Mouse (Mus musculus) thymus, adult 2 months (tissue): ENCODE data around the gene Chn2. TPM values are rescaled to one million over a fixed set of nuclear protein-coding genes. Genes with fewer than 3 reads are reported as not detected.

Experiments
- DNase-seq: peaks from one replicate; pipeline ENCODE4 v3.0.0; 2021
- H3K27ac ChIP-seq: fragments of 200-500 bp; 2 replicates; pipeline ENCODE4 v1.5.1; 2012; ENCODE audit warnings: low read length, control low read depth; ENCODE audit not compliant: control insufficient read depth, insufficient read depth
- H3K27me3 ChIP-seq: fragments of 200-500 bp; 2 replicates; pipeline ENCODE4 v1.6.1; 2012; ENCODE audit warnings: mild to moderate bottlenecking, low read length, moderate library complexity, mixed read lengths; ENCODE audit not compliant: control insufficient read depth, insufficient read depth
- H3K36me3 ChIP-seq: fragments of 200-500 bp; 2 replicates; pipeline ENCODE4 v1.6.1; 2012; ENCODE audit warnings: mild to moderate bottlenecking, low read length, moderate library complexity; ENCODE audit not compliant: control insufficient read depth, insufficient read depth
- H3K4me1 ChIP-seq: fragments of 200-500 bp; replicated peaks from 2 replicates; pipeline ENCODE4 v1.6.1; 2012; ENCODE audit warnings: low read length; ENCODE audit not compliant: control insufficient read depth, insufficient read depth
- H3K4me3 ChIP-seq: fragments of 200-500 bp; 2 replicates; pipeline ENCODE4 v1.5.1; 2012; ENCODE audit warnings: mild to moderate bottlenecking, low read length, control low read depth, moderate library complexity; ENCODE audit not compliant: control insufficient read depth, insufficient read depth
- CTCF ChIP-seq: fragments of 200-500 bp; IDR thresholded peaks from 2 replicates; pipeline ENCODE4 v1.5.1; 2012; ENCODE audit warnings: mild to moderate bottlenecking, control low read depth, low read length, moderate library complexity, borderline replicate concordance; ENCODE audit not compliant: control insufficient read depth, poor library complexity, insufficient read depth; ENCODE audit errors: extremely low read depth
- POLR2A ChIP-seq: fragments of 200-500 bp; IDR thresholded peaks from 2 replicates; pipeline ENCODE4 v1.6.1; 2012; ENCODE audit warnings: mild to moderate bottlenecking, low read length, control low read depth, moderate library complexity; ENCODE audit not compliant: control insufficient read depth, poor library complexity, insufficient read depth; ENCODE audit errors: extremely low read depth
- WGBS: fragments of 180-500 bp; shearing (Covaris S2); methylation state at CpG from one replicate; pipeline ENCODE4 v1.1.7; 2018; 5-methylcytosine and 5-hydroxymethylcytosine counted together
- polyA plus RNA-seq: library from polyadenylated mRNA; depleted of rRNA; stranded (reverse); fragments of >200 nt; gene quantifications from 2 replicates; pipeline ENCODE4 v1.2.3, GENCODE M21; 2012

Chn2 gene
- polyA plus RNA-seq, 1 experiment = 7.6 TPM

DNA sequence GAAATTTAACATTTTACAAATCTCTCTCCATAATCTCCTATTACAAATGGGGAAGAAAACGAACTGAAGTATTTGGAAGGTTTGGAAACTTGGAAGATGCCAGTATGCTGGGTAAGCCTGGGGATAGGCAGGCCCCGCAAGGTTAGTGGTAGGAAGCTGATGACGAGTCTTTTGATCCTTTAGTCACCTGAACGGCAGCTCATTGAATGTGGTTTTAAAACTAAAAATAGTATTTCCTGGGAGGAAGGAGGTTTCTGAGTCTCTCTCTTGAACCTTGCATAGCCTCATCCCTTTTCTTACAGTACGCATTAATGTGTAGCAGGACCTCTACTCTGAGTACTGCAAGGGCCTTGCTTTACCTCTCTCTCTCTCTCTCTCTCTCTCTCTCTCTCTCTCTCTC, 29.5 kb downstream of the Chn2 start:
- no peak for DNase-seq
- Histone ChIP-seq H3K27ac (no peak overlapping the region), H3K4me1 (peaks cover 11% of the 10 kb centered on the region), H3K36me3 (no peaks in the 10 kb centered on the region), H3K4me3 (no peak overlapping the region), H3K27me3 (no peaks in the 10 kb centered on the region)
- TF ChIP-seq CTCF (no peak), POLR2A (no peak)
- WGBS = 21% methylated on average over 5 of the region's 5 CpGs

- Histone ChIP-seq H3K27ac (no peak overlapping the region), H3K36me3 (no peaks in the 10 kb centered on the region), H3K27me3 (no peaks in the 10 kb centered on the region), H3K4me1 (peaks cover 11% of the 10 kb centered on the region), H3K4me3 (no peak overlapping the region)
- TF ChIP-seq CTCF (no peak), POLR2A (no peak)
- WGBS = 76% methylated on average over 6 of the region's 6 CpGs
- no peak for DNase-seq
These were observed 31.4 kb downstream of the Chn2 start for GRCm38 (mm10) chr6:54070736-54071135.

DNA sequence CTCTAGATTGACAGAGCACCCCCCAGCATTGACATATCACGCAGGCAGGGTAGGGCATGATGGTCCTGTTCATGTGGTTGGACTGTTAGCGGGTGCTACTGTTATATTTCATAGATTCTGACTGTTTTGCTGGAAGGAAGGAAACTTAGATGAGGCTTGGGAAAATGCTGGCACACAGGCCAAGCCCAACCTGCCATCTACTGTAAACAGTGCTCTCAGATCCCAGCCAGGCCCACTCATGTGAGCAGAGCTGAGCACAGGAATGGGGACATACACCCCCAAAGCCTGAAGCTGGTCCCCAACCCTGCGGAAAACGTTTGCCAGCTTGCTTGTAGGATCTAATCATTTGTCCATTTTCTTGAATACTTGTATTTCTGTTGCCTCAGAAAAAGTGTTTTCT, 32.1 kb downstream of the Chn2 start:
- WGBS = 92% methylated on average over 4 of the region's 4 CpGs
- peaks cover 11% of the 10 kb centered on the region for H3K4me1 ChIP-seq
- no peak for TF ChIP-seq CTCF
- no peak for TF ChIP-seq POLR2A
- no peak for DNase-seq
- no peak overlapping the region for H3K27ac ChIP-seq
- H3K4me3 ChIP-seq = no peak overlapping the region
- no peaks in the 10 kb centered on the region for H3K27me3 ChIP-seq
- H3K36me3 ChIP-seq = no peaks in the 10 kb centered on the region

GRCm38 (mm10) chr6:54074454-54074853, 35.1 kb downstream of the Chn2 start:
- TF ChIP-seq CTCF = no peak
- no peak for TF ChIP-seq POLR2A
- H3K4me3 ChIP-seq = no peak overlapping the region
- 98% methylated on average over 4 of the region's 4 CpGs for WGBS
- no peak overlapping the region for H3K27ac ChIP-seq
- no peaks in the 10 kb centered on the region for H3K27me3 ChIP-seq
- H3K4me1 ChIP-seq = peaks cover 11% of the 10 kb centered on the region
- H3K36me3 ChIP-seq = no peaks in the 10 kb centered on the region
- DNase-seq = no peak

DNA sequence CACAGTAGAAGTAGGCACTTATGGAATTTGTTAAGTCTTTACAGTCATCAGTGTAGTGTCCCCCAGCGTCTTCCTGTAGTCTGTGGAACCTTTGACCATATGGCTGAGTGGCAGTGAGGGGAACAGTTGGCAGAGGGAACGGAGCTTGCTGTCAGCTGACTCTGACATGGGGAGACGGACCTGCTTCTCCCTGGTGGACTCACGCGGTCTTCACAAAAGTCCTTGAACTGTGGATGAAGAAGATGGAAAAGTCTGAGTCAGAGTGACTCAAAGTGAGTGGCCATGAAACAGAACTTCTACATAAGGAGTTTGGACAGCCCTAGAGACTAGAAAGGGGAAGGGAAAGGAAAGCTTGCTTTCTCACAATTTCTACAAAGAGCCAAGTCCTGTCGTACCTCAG, 36.1 kb downstream of the Chn2 start:
- no peak for DNase-seq
- TF ChIP-seq CTCF = no peak
- TF ChIP-seq POLR2A = no peak
- Histone ChIP-seq H3K4me3 (no peak overlapping the region), H3K36me3 (no peaks in the 10 kb centered on the region), H3K27ac (no peak overlapping the region), H3K4me1 (peaks cover 10% of the 10 kb centered on the region), H3K27me3 (no peaks in the 10 kb centered on the region)
- 91% methylated on average over 6 of the region's 6 CpGs for WGBS

GRCm38 (mm10) chr6:54076625-54077024, 37.3 kb downstream of the Chn2 start:
- Histone ChIP-seq H3K27me3 (no peaks in the 10 kb centered on the region), H3K36me3 (no peaks in the 10 kb centered on the region), H3K4me1 (peaks cover 11% of the 10 kb centered on the region), H3K4me3 (no peak overlapping the region), H3K27ac (no peak overlapping the region)
- WGBS = 91% methylated on average over 5 of the region's 5 CpGs
- DNase-seq = no peak
- no peak for TF ChIP-seq CTCF
- no peak for TF ChIP-seq POLR2A

DNA sequence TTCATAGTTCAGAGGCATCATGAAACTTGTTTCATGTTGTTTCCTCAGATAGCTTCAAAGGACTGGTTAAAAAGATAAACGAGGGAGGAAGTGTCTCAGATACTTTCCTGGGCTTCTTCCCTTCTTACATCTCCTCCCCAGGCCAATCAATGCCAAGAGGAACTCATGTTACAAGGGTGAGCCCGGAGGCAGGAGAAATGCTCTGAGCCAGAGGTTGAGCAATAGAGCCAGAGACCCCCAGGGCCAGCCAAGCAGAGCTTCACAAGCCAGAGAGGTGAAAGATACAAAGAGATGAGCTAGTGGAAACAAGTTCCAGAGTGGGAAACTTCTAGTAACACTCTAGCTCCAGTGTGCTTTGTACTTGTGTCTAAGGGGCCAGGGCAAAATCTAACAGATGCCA, 38.9 kb downstream of the Chn2 start:
- peaks cover 20% of the 10 kb centered on the region for H3K4me1 ChIP-seq
- TF ChIP-seq POLR2A (no peak), CTCF (no peak)
- no peak overlapping the region for H3K4me3 ChIP-seq
- no peak for DNase-seq
- no peaks in the 10 kb centered on the region for H3K27me3 ChIP-seq
- 3% methylated on average over 2 of the region's 2 CpGs for WGBS
- peak overlapping the region; percentile 73; the same call in 1 of the 2 replicates for H3K27ac ChIP-seq
- no peaks in the 10 kb centered on the region for H3K36me3 ChIP-seq
